Mouse (Mus musculus) G1E (cell line): Measurements from ENCODE around the gene Ccdc36. TPM values are rescaled to one million over a fixed set of nuclear protein-coding genes. Genes with fewer than 3 reads are reported as not detected.

Experiments used
- ATAC-seq: 2 replicates; pipeline ENCODE4 v1.8.0; 2016; ENCODE audit warnings: mild to moderate bottlenecking; ENCODE audit not compliant: insufficient number of reproducible peaks, poor library complexity, low FRiP score, severe bottlenecking; ENCODE audit errors: extremely low read depth
- DNase-seq: peaks from one replicate; pipeline ENCODE4 v3.0.0; 2012; ENCODE audit warnings: low spot score
- H3K27me3 ChIP-seq: 2 replicates; pipeline ENCODE4 v1.6.1; 2012; ENCODE audit warnings: mild to moderate bottlenecking, low read length, inconsistent platforms; ENCODE audit not compliant: insufficient read depth
- H3K36me3 ChIP-seq: replicated peaks from 2 replicates; pipeline ENCODE3; 2012; ENCODE audit warnings: mild to moderate bottlenecking, inconsistent platforms
- H3K4me1 ChIP-seq: 2 replicates; pipeline ENCODE4 v1.6.1; 2012; ENCODE audit warnings: low read depth, low read length, inconsistent platforms, mixed read lengths; ENCODE audit not compliant: insufficient read depth
- H3K4me3 ChIP-seq: 2 replicates; pipeline ENCODE4 v1.5.1; 2012; ENCODE audit warnings: low read depth, mild to moderate bottlenecking, inconsistent platforms, low read length, moderate library complexity, mixed read lengths
- H3K9me3 ChIP-seq: replicated peaks from 2 replicates; pipeline ENCODE4 v1.6.1; 2012; ENCODE audit warnings: inconsistent platforms
- CTCF ChIP-seq: IDR thresholded peaks from 2 replicates; pipeline ENCODE4 v1.5.1; 2012; ENCODE audit warnings: low read depth, low read length, inconsistent platforms, mixed read lengths
- GATA1 ChIP-seq: IDR thresholded peaks from 2 replicates; pipeline ENCODE4 v1.6.1; 2012; ENCODE audit warnings: borderline replicate concordance, low read length, inconsistent platforms, mixed read lengths
- GATA2 ChIP-seq: IDR thresholded peaks from 2 replicates; pipeline ENCODE4 v1.6.1; 2012; ENCODE audit warnings: low read depth, low read length, inconsistent platforms, borderline replicate concordance
- POLR2AphosphoS5 ChIP-seq: IDR thresholded peaks from 2 replicates; pipeline ENCODE4 v1.6.1; 2012; ENCODE audit warnings: low read depth, low read length, inconsistent platforms; ENCODE audit not compliant: insufficient replicate concordance
- TAL1 ChIP-seq: conservative IDR thresholded peaks from 2 replicates; pipeline ENCODE4 v1.6.1; 2012; ENCODE audit warnings: low read depth, low read length, inconsistent platforms, mixed read lengths
- polyA plus RNA-seq: library from polyadenylated mRNA; stranded (reverse); fragments of >175 nt; gene quantifications from 2 replicates; pipeline ENCODE4 v1.2.3, GENCODE M21; 2012
- total RNA-seq, 2 experiments: library from RNA; stranded (forward) in 1 of 2; stranded (reverse) in 1 of 2; fragments of 200-1000 nt in 1 of 2; fragments of >200 nt in 1 of 2; fragmentation: Nextera tagmentation in 1 of 2; gene quantifications; 2 replicates each; pipeline ENCODE4 v1.2.3; 2014 to 2017

Gene Ccdc36
- total and polyA plus RNA-seq, 3 experiments, result 0.22 TPM; not detected in 2

- Histone ChIP-seq H3K4me1 (peaks cover 2% of the 10 kb centered on the region), H3K36me3 (no peaks in the 10 kb centered on the region), H3K27me3 (peaks cover 14% of the 10 kb centered on the region), H3K9me3 (no peaks in the 10 kb centered on the region), H3K4me3 (no peak within 1 kb of the TSS)
- TF ChIP-seq GATA1, result no peak
- TF ChIP-seq CTCF, result no peak
- no peak for TF ChIP-seq TAL1
- TF ChIP-seq GATA2, result no peak
- TF ChIP-seq POLR2AphosphoS5, result no peak
- ATAC-seq (no peak), DNase-seq (no peak)
Observed at GRCm38 (mm10) chr9:108436182-108436581, 7.9 kb upstream of the Ccdc36 start, which contains the start of gene BC048562. BC048562 (plus strand) TSS chr9:108436482.

- Histone ChIP-seq H3K9me3 (no peaks in the 10 kb centered on the region), H3K27me3 (peaks cover 6% of the 10 kb centered on the region), H3K4me1 (peaks cover 2% of the 10 kb centered on the region; the same call in 1 of the 2 replicates), H3K36me3 (no peaks in the 10 kb centered on the region), H3K4me3 (no peak overlapping the region)
- ATAC-seq, result no peak
- DNase-seq, result no peak
- TF ChIP-seq GATA2, result no peak
- no peak for TF ChIP-seq CTCF
- no peak for TF ChIP-seq GATA1
- no peak for TF ChIP-seq TAL1
- TF ChIP-seq POLR2AphosphoS5, result no peak
Observed at GRCm38 (mm10) chr9:108431431-108432067, 3.3 kb upstream of the Ccdc36 start.

GRCm38 (mm10) chr9:108412221-108412620, 16.1 kb downstream of the Ccdc36 start:
- Histone ChIP-seq H3K27me3 (peaks cover 7% of the 10 kb centered on the region; the same call in 1 of the 2 replicates), H3K9me3 (no peaks in the 10 kb centered on the region)
- DNase-seq, result no peak

GRCm38 (mm10) chr9:108411381-108411942, 16.8 kb downstream of the Ccdc36 start:
- Histone ChIP-seq H3K27me3 (peaks cover 7% of the 10 kb centered on the region; the same call in 1 of the 2 replicates), H3K4me1 (peaks cover 3% of the 10 kb centered on the region), H3K9me3 (no peaks in the 10 kb centered on the region), H3K4me3 (no peak overlapping the region), H3K36me3 (no peaks in the 10 kb centered on the region)
- DNase-seq (no peak), ATAC-seq (no peak)
- TF ChIP-seq GATA1 (no peak), CTCF (no peak), GATA2 (no peak), POLR2AphosphoS5 (no peak), TAL1 (no peak)

More at GRCm38 (mm10) chr9:108412221-108412620, 16.1 kb downstream of the Ccdc36 start:
- no peak overlapping the region for H3K4me3 ChIP-seq
- H3K36me3 ChIP-seq, result no peaks in the 10 kb centered on the region
- H3K4me1 ChIP-seq, result peaks cover 3% of the 10 kb centered on the region
- ATAC-seq, result no peak
- TF ChIP-seq GATA1 (no peak), POLR2AphosphoS5 (no peak), TAL1 (no peak), CTCF (no peak), GATA2 (no peak)

GRCm38 (mm10) chr9:108409535-108409934, 18.7 kb downstream of the Ccdc36 start:
- Histone ChIP-seq H3K36me3 (no peaks in the 10 kb centered on the region), H3K27me3 (peaks cover 5% of the 10 kb centered on the region; the same call in 1 of the 2 replicates), H3K4me3 (no peak overlapping the region), H3K9me3 (no peaks in the 10 kb centered on the region), H3K4me1 (peaks cover 16% of the 10 kb centered on the region)
- TF ChIP-seq GATA1, result no peak
- no peak for TF ChIP-seq POLR2AphosphoS5
- no peak for TF ChIP-seq GATA2
- no peak for TF ChIP-seq CTCF
- no peak for TF ChIP-seq TAL1
- DNase-seq (no peak), ATAC-seq (no peak)

- Histone ChIP-seq H3K36me3 (no peaks in the 10 kb centered on the region), H3K4me1 (peaks cover 27% of the 10 kb centered on the region), H3K9me3 (no peaks in the 10 kb centered on the region), H3K4me3 (peak overlapping the region; percentile 46; the same call in 1 of the 2 replicates), H3K27me3 (peaks cover 11% of the 10 kb centered on the region)
- peak; percentile 40; the same call in 1 of the 2 replicates for ATAC-seq
- DNase-seq, result no peak
- TF ChIP-seq POLR2AphosphoS5 (no peak), GATA1 (no peak), CTCF (no peak), GATA2 (no peak), TAL1 (no peak)
Observed at GRCm38 (mm10) chr9:108404451-108404850, 23.8 kb downstream of the Ccdc36 start.
